Mouse (Mus musculus) heart, embryonic 16.5 days (tissue): Measurements from ENCODE around the gene Cfap126. TPM values are rescaled to one million over a fixed set of nuclear protein-coding genes. Genes with fewer than 3 reads are reported as not detected.
A peak's percentile ranks its signal among the peaks of the same experiment; 100 is the strongest.

Source experiments
- ATAC-seq: fragments of 200-750 bp; cut with Nextera tagmentation; replicated peaks from 2 replicates; pipeline ENCODE4 v1.8.0; 2017; ENCODE audit warnings: moderate number of reproducible peaks; ENCODE audit not compliant: insufficient read depth, low FRiP score; ENCODE audit errors: extremely low read depth
- H3K27ac ChIP-seq: fragments of 300-500 bp; sonication (generic); 2 replicates; pipeline ENCODE4 v1.5.1; 2014; ENCODE audit warnings: mild to moderate bottlenecking, low read length, control low read depth, moderate library complexity
- H3K27me3 ChIP-seq: fragments of 300-500 bp; sonication (generic); 2 replicates; pipeline ENCODE4 v1.6.1; 2014; ENCODE audit warnings: low read length, mixed read lengths; ENCODE audit not compliant: control insufficient read depth, insufficient read depth
- H3K36me3 ChIP-seq: fragments of 300-500 bp; sonication (generic); 2 replicates; pipeline ENCODE4 v1.6.1; 2014; ENCODE audit not compliant: control insufficient read depth, insufficient read depth
- H3K4me1 ChIP-seq: fragments of 300-500 bp; sonication (generic); 2 replicates; pipeline ENCODE4 v1.6.1; 2014; ENCODE audit warnings: low read length, mixed read lengths; ENCODE audit not compliant: control insufficient read depth, insufficient read depth
- H3K4me2 ChIP-seq: fragments of 300-500 bp; sonication (generic); 2 replicates; pipeline ENCODE4 v1.6.1; 2014; ENCODE audit warnings: low read depth, mild to moderate bottlenecking, control low read depth, low read length
- H3K4me3 ChIP-seq: fragments of 300-500 bp; sonication (generic); 2 replicates; pipeline ENCODE4 v1.5.1; 2014; ENCODE audit warnings: mild to moderate bottlenecking, control low read depth, low read length
- H3K9ac ChIP-seq: fragments of 300-500 bp; sonication (generic); 2 replicates; pipeline ENCODE4 v1.6.1; 2014; ENCODE audit warnings: low read length, control low read depth
- H3K9me3 ChIP-seq: fragments of 300-500 bp; sonication (generic); replicated peaks from 2 replicates; pipeline ENCODE4 v1.6.1; 2016; ENCODE audit warnings: low read length; ENCODE audit not compliant: control insufficient read depth
- WGBS: fragments of 180-500 bp; shearing (Covaris S2); extraction: QIAGEN DNeasy Blood & Tissue Kit; methylation state at CpG from one replicate; pipeline ENCODE4 v1.1.7; 2014; 5-methylcytosine and 5-hydroxymethylcytosine counted together
- polyA plus RNA-seq: library from polyadenylated mRNA; unstranded; fragments of >200 nt; fragmentation: Nextera tagmentation; extraction: Ambion mirVana; gene quantifications from 2 replicates; pipeline ENCODE4 v1.2.1, GENCODE M21; 2015

Cfap126 gene
- polyA plus RNA-seq, 1 experiment from 2014 or later: 2.9 TPM

DNA sequence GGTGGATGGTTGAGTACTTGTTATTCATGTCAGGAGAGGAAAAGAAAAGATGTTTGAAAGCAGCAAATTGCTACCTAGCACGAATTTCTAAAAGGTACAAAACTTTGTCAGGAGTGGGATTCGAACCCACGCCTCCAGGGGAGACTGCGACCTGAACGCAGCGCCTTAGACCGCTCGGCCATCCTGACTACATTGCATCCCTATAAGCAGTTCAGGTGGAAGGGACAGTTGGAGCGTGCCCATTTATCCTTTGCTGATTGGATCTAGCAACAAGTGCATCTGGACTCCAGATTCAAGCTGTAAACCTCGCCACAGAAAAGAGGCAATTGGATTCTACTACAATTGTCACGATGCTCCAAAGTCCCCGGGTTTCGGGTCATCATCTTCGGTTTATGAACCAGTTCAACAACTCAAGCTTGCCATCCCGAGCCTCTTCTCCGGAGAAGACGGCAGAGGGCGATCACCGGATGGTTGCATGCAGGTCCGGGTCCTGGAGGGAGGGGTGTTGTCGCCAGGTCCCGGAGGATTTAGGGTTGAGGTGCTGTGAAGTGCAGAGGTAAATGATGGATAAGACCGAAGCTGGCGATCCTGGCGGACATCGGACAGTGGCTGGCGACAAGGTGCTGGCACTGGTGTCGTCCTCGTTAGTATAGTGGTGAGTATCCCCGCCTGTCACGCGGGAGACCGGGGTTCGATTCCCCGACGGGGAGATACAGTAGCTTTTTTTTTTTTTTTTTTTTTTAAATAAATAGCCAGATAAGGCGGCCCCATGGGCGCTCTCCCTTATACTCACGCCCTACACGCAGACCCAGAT is 11.8 kb upstream of the Cfap126 start:
- Histone ChIP-seq H3K9me3 (no peaks in the 10 kb centered on the region), H3K4me3 (peak overlapping the region; percentile 86), H3K27me3 (no peaks in the 10 kb centered on the region), H3K36me3 (no peaks in the 10 kb centered on the region), H3K27ac (peak overlapping the region; percentile 76), H3K4me1 (peaks cover 4% of the 10 kb centered on the region; the same call in 1 of the 2 replicates), H3K4me2 (peak overlapping the region; percentile 79), H3K9ac (peak overlapping the region; percentile 77)
- ATAC-seq: peak; percentile 89
- WGBS: under 1% methylated on average over 40 of the region's 40 CpGs

GRCm38 (mm10) chr1:171102547-171103177 is 11.1 kb upstream of the Cfap126 start:
- no peaks in the 10 kb centered on the region for H3K9me3 ChIP-seq
- ATAC-seq: peak; percentile 91
- H3K4me2 ChIP-seq: peak overlapping the region; percentile 79
- no peaks in the 10 kb centered on the region for H3K27me3 ChIP-seq
- WGBS: under 1% methylated on average over 35 of the region's 35 CpGs
- peak overlapping the region; percentile 77 for H3K9ac ChIP-seq
- H3K4me1 ChIP-seq: peaks cover 4% of the 10 kb centered on the region; the same call in 1 of the 2 replicates
- H3K27ac ChIP-seq: peak overlapping the region; percentile 76
- no peaks in the 10 kb centered on the region for H3K36me3 ChIP-seq
- peak overlapping the region; percentile 86 for H3K4me3 ChIP-seq

- 10% methylated on average over 10 of the region's 10 CpGs for WGBS
- ATAC-seq: no peak
- H3K9ac ChIP-seq: peak overlapping the region; percentile 57
Observed at GRCm38 (mm10) chr1:171103179-171103840, 10.4 kb upstream of the Cfap126 start.

GRCm38 (mm10) chr1:171105226-171105625 is 8.5 kb upstream of the Cfap126 start:
- no peaks in the 10 kb centered on the region for H3K9me3 ChIP-seq
- 74% methylated on average over 6 of the region's 6 CpGs for WGBS

More at GRCm38 (mm10) chr1:171103179-171103840, 10.4 kb upstream of the Cfap126 start:
- H3K36me3 ChIP-seq: no peaks in the 10 kb centered on the region
- H3K9me3 ChIP-seq: no peaks in the 10 kb centered on the region
- no peaks in the 10 kb centered on the region for H3K27me3 ChIP-seq
- H3K4me2 ChIP-seq: peak overlapping the region; percentile 79
- H3K27ac ChIP-seq: no peak overlapping the region
- H3K4me1 ChIP-seq: peaks cover 4% of the 10 kb centered on the region; the same call in 1 of the 2 replicates
- H3K4me3 ChIP-seq: peak overlapping the region; percentile 86

GRCm38 (mm10) chr1:171109620-171110019 is 4.1 kb upstream of the Cfap126 start:
- H3K4me2 ChIP-seq: no peak overlapping the region
- no peak overlapping the region for H3K27ac ChIP-seq
- no peaks in the 10 kb centered on the region for H3K36me3 ChIP-seq
- no peak for ATAC-seq
- no peaks in the 10 kb centered on the region for H3K27me3 ChIP-seq
- H3K4me1 ChIP-seq: peaks cover 11% of the 10 kb centered on the region
- WGBS: 41% methylated on average over 9 of the region's 9 CpGs
- no peak overlapping the region for H3K4me3 ChIP-seq
- no peaks in the 10 kb centered on the region for H3K9me3 ChIP-seq
- H3K9ac ChIP-seq: no peak overlapping the region

More at GRCm38 (mm10) chr1:171105226-171105625, 8.5 kb upstream of the Cfap126 start:
- Histone ChIP-seq H3K9ac (no peak overlapping the region), H3K27me3 (no peaks in the 10 kb centered on the region), H3K4me3 (no peak overlapping the region), H3K36me3 (no peaks in the 10 kb centered on the region), H3K4me2 (no peak overlapping the region), H3K27ac (no peak overlapping the region), H3K4me1 (peaks cover 4% of the 10 kb centered on the region; the same call in 1 of the 2 replicates)
- ATAC-seq: no peak

DNA sequence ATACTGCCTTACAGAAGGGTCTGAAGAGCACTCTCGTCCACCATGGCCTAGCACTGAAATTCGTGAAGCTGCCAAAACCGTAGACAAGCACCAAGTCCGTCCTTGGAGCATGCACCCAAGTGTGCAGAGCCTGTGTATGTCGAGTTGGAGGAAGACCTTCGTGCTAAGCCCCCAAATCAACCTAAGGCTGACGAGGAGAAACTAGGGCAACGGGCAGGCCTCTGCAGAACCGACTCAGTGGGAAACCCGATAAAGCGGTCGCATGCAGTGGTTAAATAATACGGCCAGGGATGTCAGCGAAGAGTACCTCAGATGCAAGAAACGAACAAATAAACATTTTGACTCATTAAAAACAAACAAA is 3.1 kb upstream of the Cfap126 start:
- 9% methylated on average over 15 of the region's 15 CpGs for WGBS
- H3K27me3 ChIP-seq: no peaks in the 10 kb centered on the region
- ATAC-seq: 0 out of 2 replicates have a peak, but pooled peaks have one; percentile 30
- no peaks in the 10 kb centered on the region for H3K9me3 ChIP-seq
- peak overlapping the region; percentile 65 for H3K9ac ChIP-seq
- peak overlapping the region; percentile 77 for H3K4me3 ChIP-seq
- H3K4me1 ChIP-seq: peaks cover 11% of the 10 kb centered on the region
- peak overlapping the region; percentile 33 for H3K27ac ChIP-seq
- no peaks in the 10 kb centered on the region for H3K36me3 ChIP-seq
- peak overlapping the region; percentile 74 for H3K4me2 ChIP-seq

- Histone ChIP-seq H3K9me3 (no peaks in the 10 kb centered on the region), H3K27ac (peak overlapping the region; percentile 85), H3K4me3 (peak overlapping the region; percentile 77), H3K27me3 (no peaks in the 10 kb centered on the region), H3K4me1 (peaks cover 11% of the 10 kb centered on the region), H3K4me2 (peak overlapping the region; percentile 74), H3K9ac (peak overlapping the region; percentile 75), H3K36me3 (no peaks in the 10 kb centered on the region)
- peak; percentile 88 for ATAC-seq
- WGBS: under 1% methylated on average over 38 of the region's 38 CpGs
Observed at GRCm38 (mm10) chr1:171111020-171111780, 2.5 kb upstream of the Cfap126 start.

GRCm38 (mm10) chr1:171111781-171112575 is 1.7 kb upstream of the Cfap126 start:
- Histone ChIP-seq H3K27me3 (no peaks in the 10 kb centered on the region), H3K4me1 (peaks cover 11% of the 10 kb centered on the region), H3K4me3 (peak overlapping the region; percentile 77), H3K9me3 (no peaks in the 10 kb centered on the region), H3K27ac (peak overlapping the region; percentile 85), H3K4me2 (peak overlapping the region; percentile 74), H3K9ac (peak overlapping the region; percentile 75), H3K36me3 (no peaks in the 10 kb centered on the region)
- ATAC-seq: peak; percentile 10; the same call in 1 of the 2 replicates
- 3% methylated on average over 15 of the region's 15 CpGs for whole genome bisulfite sequencing
